7 mouse cellular contexts compared by ENCODE assay signal in the genomic region with DNA sequence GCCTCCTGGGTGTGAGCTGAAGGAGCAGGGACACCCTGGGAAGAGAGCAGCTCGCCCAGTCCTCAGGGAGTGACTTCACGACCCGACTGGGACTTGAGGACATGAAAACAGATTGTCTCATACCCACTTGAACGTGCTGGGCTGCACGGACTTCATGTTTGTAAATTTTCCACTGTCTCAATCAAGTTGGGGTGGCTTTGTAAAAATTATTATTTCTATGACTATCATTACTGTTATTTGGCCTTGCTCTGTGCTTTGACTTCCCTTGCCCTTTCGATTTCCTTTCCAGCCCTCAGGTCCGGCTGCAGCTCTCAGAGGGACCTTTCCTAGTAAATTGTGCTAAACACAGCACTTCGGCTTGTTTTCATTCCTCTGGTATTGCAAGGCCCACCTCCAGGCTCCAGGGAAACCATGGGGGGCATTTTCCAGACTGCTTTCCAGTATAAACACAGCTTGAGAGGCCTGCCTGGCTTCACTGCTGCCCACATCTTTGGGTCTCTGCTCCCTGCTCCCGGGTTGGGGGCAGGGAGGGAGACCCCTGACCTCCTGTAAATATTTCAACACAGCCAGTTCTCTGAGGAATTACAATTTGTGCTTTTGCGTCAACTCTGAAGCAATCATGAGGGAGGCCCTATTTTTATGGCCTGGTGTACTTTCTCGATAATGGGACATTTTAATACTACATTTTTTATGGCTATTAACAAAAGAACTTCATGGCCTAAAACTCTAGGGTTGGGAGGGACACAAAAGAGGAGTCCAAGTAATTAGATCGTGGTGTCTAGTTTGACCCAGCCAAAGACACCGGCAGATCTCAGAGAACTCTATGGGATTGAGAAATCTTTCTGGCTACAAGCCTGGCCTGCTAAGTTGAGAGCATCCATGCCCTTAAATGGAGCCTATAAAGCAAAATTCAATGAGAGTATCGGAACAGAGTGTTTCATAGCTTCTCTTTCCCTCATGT.
DNase-seq lines count a peak whose midpoint lies in the region; ATAC-seq and TF ChIP-seq lines count a peak whose summit lies in the region.

No protein-coding gene starts in this region.

- H3K9me3 ChIP-seq in embryonic facial prominence, embryonic 13.5 days, result no peaks in the 10 kb centered on the region
- no peaks in the 10 kb centered on the region for H3K9me3 ChIP-seq in hindbrain, postnatal 0 days (ENCODE audit: low read length)
- no peaks in the 10 kb centered on the region for H3K9me3 ChIP-seq in liver, embryonic 12.5 days (replicated peaks)
- H3K9me3 ChIP-seq in forebrain, embryonic 15.5 days, result no peaks in the 10 kb centered on the region

- H3K27ac ChIP-seq in embryonic facial prominence, embryonic 13.5 days, result peak overlapping the region; percentile 39
- H3K27ac ChIP-seq in hindbrain, postnatal 0 days, result no peak overlapping the region; the same call in 1 of the 2 replicates
- H3K27ac ChIP-seq in liver, embryonic 12.5 days, result peak overlapping the region; percentile 76
- H3K27ac ChIP-seq in forebrain, embryonic 15.5 days (replicated peaks), result no peak overlapping the region

- 66% methylated on average over 14 of the region's 14 CpGs for WGBS in embryonic facial prominence, embryonic 13.5 days
- WGBS in hindbrain, postnatal 0 days, result 73% methylated on average over 14 of the region's 14 CpGs
- WGBS in liver, embryonic 12.5 days (ENCODE audit: insufficient replicate concordance), result 57% methylated on average over 14 of the region's 14 CpGs
- WGBS in forebrain, embryonic 15.5 days, result 84% methylated on average over 14 of the region's 14 CpGs

- no peak for TF ChIP-seq CTCF in brain, embryonic 14.5 days (IDR thresholded peaks at IDR 0.05; ENCODE audit: borderline replicate concordance, extremely low read depth, insufficient read depth, insufficient read length)
- TF ChIP-seq CTCF in hindbrain, postnatal 0 days (IDR thresholded peaks at IDR 0.05; ENCODE audit: low read depth), result no peak

- H3K36me3 ChIP-seq in embryonic facial prominence, embryonic 13.5 days, result no peaks in the 10 kb centered on the region
- H3K36me3 ChIP-seq in hindbrain, postnatal 0 days (ENCODE audit: insufficient read depth, low read length), result no peaks in the 10 kb centered on the region
- H3K36me3 ChIP-seq in liver, embryonic 12.5 days, result no peaks in the 10 kb centered on the region
- no peaks in the 10 kb centered on the region for H3K36me3 ChIP-seq in forebrain, embryonic 15.5 days

- TF ChIP-seq POLR2A in brain, embryonic 14.5 days (IDR thresholded peaks at IDR 0.05; ENCODE audit: borderline replicate concordance, extremely low read depth, insufficient read depth, insufficient read length, poor library complexity, severe bottlenecking), result no peak

- no peak overlapping the region for H3K9ac ChIP-seq in embryonic facial prominence, embryonic 13.5 days
- no peak overlapping the region for H3K9ac ChIP-seq in hindbrain, postnatal 0 days (replicated peaks; ENCODE audit: low read length)
- H3K9ac ChIP-seq in liver, embryonic 12.5 days, result no peak overlapping the region
- no peak overlapping the region for H3K9ac ChIP-seq in forebrain, embryonic 15.5 days (replicated peaks)

- no peak for ATAC-seq in embryonic facial prominence, embryonic 13.5 days (ENCODE audit: insufficient number of reproducible peaks, insufficient read depth, low FRiP score, low TSS enrichment, low read depth)
- ATAC-seq in hindbrain, postnatal 0 days, result no peak
- no peak for ATAC-seq in liver, embryonic 12.5 days
- ATAC-seq in forebrain, embryonic 15.5 days (replicated peaks), result no peak

- H3K4me2 ChIP-seq in embryonic facial prominence, embryonic 13.5 days, result no peak overlapping the region
- H3K4me2 ChIP-seq in hindbrain, postnatal 0 days (ENCODE audit: low read depth, low read length), result no peak overlapping the region
- no peak overlapping the region for H3K4me2 ChIP-seq in liver, embryonic 12.5 days
- H3K4me2 ChIP-seq in forebrain, embryonic 15.5 days (replicated peaks), result no peak overlapping the region

- peak; percentile 32 for DNase-seq in brain, embryonic 14.5 days (ENCODE audit: low read depth)
- DNase-seq in hindbrain, postnatal 0 days (ENCODE audit: low spot score), result peak; percentile 23
- peak; percentile 60 for DNase-seq in testis, postnatal 10 days (ENCODE audit: low spot score)
- no peak for DNase-seq in layer of hippocampus, adult 9-11 months

- H3K4me1 ChIP-seq in embryonic facial prominence, embryonic 13.5 days, result peaks cover 13% of the 10 kb centered on the region; the same call in 1 of the 2 replicates
- no peaks in the 10 kb centered on the region for H3K4me1 ChIP-seq in hindbrain, postnatal 0 days (ENCODE audit: insufficient read depth, low read length)
- H3K4me1 ChIP-seq in liver, embryonic 12.5 days, result peaks cover 10% of the 10 kb centered on the region; the same call in 1 of the 2 replicates
- no peaks in the 10 kb centered on the region for H3K4me1 ChIP-seq in forebrain, embryonic 15.5 days

- H3K4me3 ChIP-seq in embryonic facial prominence, embryonic 13.5 days, result no peak overlapping the region
- no peak overlapping the region for H3K4me3 ChIP-seq in hindbrain, postnatal 0 days (ENCODE audit: low read length)
- no peak overlapping the region for H3K4me3 ChIP-seq in liver, embryonic 12.5 days
- H3K4me3 ChIP-seq in forebrain, embryonic 15.5 days, result no peak overlapping the region

- H3K27me3 ChIP-seq in embryonic facial prominence, embryonic 13.5 days, result no peaks in the 10 kb centered on the region
- no peaks in the 10 kb centered on the region for H3K27me3 ChIP-seq in hindbrain, postnatal 0 days (ENCODE audit: insufficient read depth, low read length)
- H3K27me3 ChIP-seq in liver, embryonic 12.5 days (replicated peaks), result no peaks in the 10 kb centered on the region
- H3K27me3 ChIP-seq in forebrain, embryonic 15.5 days, result no peaks in the 10 kb centered on the region

Comparison
In these comparisons a context has a peak if more than half of its experiments do, and no peak if none do; other contexts are left out.
1. H3K27ac ChIP-seq: peak in embryonic facial prominence, embryonic 13.5 days (single experiment) and liver, embryonic 12.5 days (single experiment); none in hindbrain, postnatal 0 days (single experiment) and forebrain, embryonic 15.5 days (single experiment).